Mouse (Mus musculus): ENCODE results near the gene Uqcrq.
"Not testable (repeated sequence)": the region's sequence is repeated elsewhere in the genome, so short reads cannot be mapped to it uniquely, and the experiment has no call there.

The Uqcrq gene

GRCm38 (mm10) chr11:53450070-53450705, 19.6 kb upstream of the Uqcrq start:
- no peak for DNase-seq

GRCm38 (mm10) chr11:53448529-53448928, 17.9 kb upstream of the Uqcrq start:
- DNase-seq, result no peak

GRCm38 (mm10) chr11:53447996-53448395, 17.4 kb upstream of the Uqcrq start:
- no peak for DNase-seq

- DNase-seq, result no peak
Observed at GRCm38 (mm10) chr11:53446183-53446582, 15.6 kb upstream of the Uqcrq start.

GRCm38 (mm10) chr11:53445562-53445961, 14.9 kb upstream of the Uqcrq start:
- no peak for DNase-seq

GRCm38 (mm10) chr11:53443861-53444260, 13.2 kb upstream of the Uqcrq start:
- DNase-seq, result no peak

GRCm38 (mm10) chr11:53441921-53442320, 11.3 kb upstream of the Uqcrq start:
- no peak for DNase-seq

GRCm38 (mm10) chr11:53436338-53436737, 5.7 kb upstream of the Uqcrq start:
- DNase-seq, result no peak

GRCm38 (mm10) chr11:53435504-53435903, 4.9 kb upstream of the Uqcrq start:
- no peak for DNase-seq

GRCm38 (mm10) chr11:53433057-53433456, 2.4 kb upstream of the Uqcrq start:
- no peak for DNase-seq

- DNase-seq, result no peak
Observed at GRCm38 (mm10) chr11:53431347-53432056, 871 bp upstream of the Uqcrq start.

- DNase-seq, result peak; percentile 31
Observed at GRCm38 (mm10) chr11:53430300-53430669, 346 bp downstream of the Uqcrq start.

- no peak for DNase-seq
Observed at GRCm38 (mm10) chr11:53429182-53429581, 1.4 kb downstream of the Uqcrq start.

- no peak for DNase-seq
Observed at GRCm38 (mm10) chr11:53428716-53429057, 1.9 kb downstream of the Uqcrq start.

GRCm38 (mm10) chr11:53427993-53428715, 2.5 kb downstream of the Uqcrq start:
- DNase-seq, result no peak

- not testable (repeated sequence) for DNase-seq
Observed at GRCm38 (mm10) chr11:53426914-53427313, 3.7 kb downstream of the Uqcrq start.

- DNase-seq, result no peak
Observed at GRCm38 (mm10) chr11:53425711-53426255, 4.8 kb downstream of the Uqcrq start.

GRCm38 (mm10) chr11:53425251-53425650, 5.4 kb downstream of the Uqcrq start:
- DNase-seq, result no peak

GRCm38 (mm10) chr11:53424826-53425225, 5.8 kb downstream of the Uqcrq start:
- peak; percentile 52 for DNase-seq

- no peak for DNase-seq
Observed at GRCm38 (mm10) chr11:53423036-53423435, 7.6 kb downstream of the Uqcrq start, which contains the start of gene Leap2. Gene Leap2, minus strand, starts transcription at chr11:53423170.

GRCm38 (mm10) chr11:53418048-53418447, 12.6 kb downstream of the Uqcrq start:
- DNase-seq, result no peak

- DNase-seq, result no peak
Observed at GRCm38 (mm10) chr11:53413871-53414270, 16.8 kb downstream of the Uqcrq start.

- DNase-seq, result no peak
Observed at GRCm38 (mm10) chr11:53411738-53412137, 18.9 kb downstream of the Uqcrq start.

- DNase-seq, result no peak
Observed at GRCm38 (mm10) chr11:53403638-53404037, 27.0 kb downstream of the Uqcrq start.

All from right cerebral cortex, postnatal 4 days (tissue).